Mouse (Mus musculus) frontal cortex, adult 2 months (tissue): ENCODE measurements at regions not wholly inside any gene's neighbourhood (a gene's known extent, or its start where the extent isn't known, plus 50 kb on each side); places are given as distances from the start of the nearest gene placed in this dataset.

Experiments
- DNase-seq, 2 experiments: peaks; one replicate each; pipeline ENCODE4 v3.0.0; 2022; ENCODE audit warnings: low spot score in 1 of 2; ENCODE audit errors: extremely low spot score in 1 of 2

DNA sequence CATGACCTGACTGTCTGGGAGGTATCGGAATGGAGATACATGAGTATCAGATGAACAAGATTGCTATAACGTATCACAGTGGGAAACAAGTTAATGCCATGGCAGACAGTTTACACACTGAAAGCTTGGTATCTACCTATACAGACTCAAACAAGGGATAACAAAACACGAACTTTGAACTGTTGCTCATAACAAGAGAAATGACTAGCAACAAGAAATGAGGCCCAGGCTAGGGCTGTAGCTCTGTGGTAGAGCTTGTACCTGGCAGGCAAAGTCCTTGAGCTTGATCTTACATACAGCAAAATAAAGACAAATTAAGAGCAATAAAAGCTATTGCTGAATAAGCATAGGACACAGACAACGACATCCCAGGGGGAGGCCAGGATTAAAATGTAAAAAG lies 172.4 kb upstream of the Pln start:
- DNase-seq: no peak

DNA sequence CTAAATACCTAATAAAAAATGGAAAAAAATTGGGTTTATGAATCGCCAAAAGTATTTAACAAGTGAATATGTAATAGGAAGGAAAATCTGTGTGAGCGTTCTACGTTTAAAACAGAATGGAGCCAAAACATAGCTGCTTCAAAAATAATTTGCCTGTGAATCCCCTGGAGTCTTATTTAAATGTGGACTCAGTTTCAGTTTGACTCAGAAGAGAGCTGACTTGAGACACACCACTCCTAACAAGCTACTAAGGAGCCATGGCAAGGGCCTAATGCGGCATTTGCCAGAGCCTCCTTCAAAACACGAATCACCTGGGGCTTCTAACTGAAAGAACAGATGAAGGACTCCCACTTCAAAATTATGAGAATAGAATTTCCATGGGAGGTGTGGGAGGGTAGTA lies 169.7 kb upstream of the Pln start:
- no peak for DNase-seq

DNA sequence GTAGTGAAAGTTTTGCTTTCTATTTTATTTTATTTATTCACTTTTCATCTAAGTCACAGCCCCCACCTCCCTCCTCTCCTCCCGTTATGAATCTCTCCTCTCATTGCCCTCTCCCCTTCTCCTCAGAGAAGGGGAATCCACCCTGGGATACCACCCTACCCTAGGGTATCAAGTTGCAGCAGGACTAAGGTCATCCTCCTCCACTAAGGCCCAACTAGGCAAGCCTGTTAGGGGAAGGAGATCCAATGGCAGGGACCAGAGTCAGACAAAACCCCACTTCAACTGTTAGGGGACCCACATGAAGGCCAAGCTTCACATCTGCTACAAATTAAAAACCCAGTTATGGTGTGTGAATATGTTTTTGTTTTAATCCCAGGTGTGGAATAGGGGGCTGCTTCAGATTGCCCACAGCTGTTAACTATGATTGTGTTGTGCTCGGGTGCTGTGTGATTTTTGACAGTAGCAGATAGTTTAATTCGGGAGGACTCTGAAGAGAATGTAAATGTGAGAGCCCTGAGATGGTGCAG lies 163.4 kb upstream of the Pln start:
- DNase-seq: no peak

DNA sequence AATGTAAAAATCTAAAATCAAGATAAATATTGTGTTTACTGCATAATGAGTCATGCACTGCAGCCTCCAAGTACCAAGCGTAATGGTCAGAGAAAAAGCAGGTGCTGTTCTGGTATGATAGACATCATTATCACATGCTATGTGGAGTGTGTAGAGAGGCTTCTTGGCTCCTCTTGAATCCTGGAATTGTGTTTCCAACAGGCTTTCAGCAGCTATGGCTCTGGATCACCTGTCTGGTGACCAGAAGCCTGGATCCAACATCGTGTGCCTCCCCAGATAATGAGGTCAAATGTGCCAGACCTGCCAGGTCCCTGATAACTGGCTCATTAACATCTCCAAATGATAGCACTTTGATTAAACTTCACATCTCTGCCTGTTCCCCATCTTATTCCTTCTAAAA lies 161.5 kb upstream of the Pln start:
- no peak for DNase-seq

DNA sequence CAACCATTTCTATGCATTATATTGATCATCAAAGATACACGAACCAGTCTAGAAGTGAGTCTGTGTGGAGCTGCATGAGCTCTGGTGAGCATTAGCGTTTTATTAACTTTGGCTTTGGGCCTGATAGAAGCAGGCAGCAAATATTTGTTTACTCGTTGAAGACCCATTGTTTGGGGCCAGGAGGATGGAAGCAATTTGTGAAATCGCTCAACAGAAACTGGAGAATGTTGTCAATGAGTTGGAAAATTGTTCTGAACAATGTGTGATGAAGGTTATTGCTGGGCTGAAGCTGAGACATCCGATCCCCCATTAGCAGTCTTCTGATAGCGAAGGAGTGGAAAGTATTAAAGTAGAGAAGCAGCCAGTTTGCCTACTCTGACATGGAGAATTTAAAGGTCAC lies 158.9 kb upstream of the Pln start:
- DNase-seq: no peak

DNA sequence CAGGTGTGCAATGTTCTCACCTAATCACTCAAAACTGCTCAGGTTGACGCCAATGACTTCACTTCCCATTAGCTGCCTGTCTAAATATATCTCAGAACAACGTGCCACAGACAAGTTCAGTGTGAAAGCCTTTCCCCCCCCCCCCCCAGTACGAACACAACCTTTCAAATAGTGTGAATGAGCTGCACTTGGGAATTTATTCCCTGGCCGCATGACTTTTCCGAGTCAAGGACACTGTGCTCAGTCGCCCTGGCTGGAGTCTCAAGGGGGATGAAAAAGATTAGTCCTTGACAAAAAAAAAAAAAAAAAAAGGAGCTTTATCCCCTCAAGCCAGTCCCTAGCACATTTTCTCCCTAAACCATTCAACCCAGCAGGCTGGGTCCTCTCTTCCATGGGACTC lies 158.4 kb upstream of the Pln start:
- DNase-seq: no peak

DNA sequence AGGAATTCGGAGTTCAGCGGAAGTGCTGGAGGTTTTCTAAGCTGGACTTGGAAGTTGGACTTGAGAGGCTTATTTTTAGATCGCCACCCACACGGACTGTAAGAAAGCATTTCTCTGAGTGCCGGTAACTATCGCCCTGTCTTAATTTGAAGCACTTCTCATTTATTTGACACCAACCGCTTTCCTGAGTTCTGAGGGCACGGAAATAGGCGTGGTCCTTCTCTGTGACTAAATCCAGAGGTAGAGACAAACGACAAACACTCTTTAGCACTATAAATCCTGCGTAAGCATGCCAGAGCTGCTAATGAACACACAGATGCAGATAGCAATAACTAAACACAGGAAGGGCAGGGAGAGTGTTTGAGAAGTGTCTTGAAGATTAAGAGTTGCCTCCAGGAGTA lies 156.7 kb upstream of the Pln start:
- peak; percentile 40 to 42 for DNase-seq

DNA sequence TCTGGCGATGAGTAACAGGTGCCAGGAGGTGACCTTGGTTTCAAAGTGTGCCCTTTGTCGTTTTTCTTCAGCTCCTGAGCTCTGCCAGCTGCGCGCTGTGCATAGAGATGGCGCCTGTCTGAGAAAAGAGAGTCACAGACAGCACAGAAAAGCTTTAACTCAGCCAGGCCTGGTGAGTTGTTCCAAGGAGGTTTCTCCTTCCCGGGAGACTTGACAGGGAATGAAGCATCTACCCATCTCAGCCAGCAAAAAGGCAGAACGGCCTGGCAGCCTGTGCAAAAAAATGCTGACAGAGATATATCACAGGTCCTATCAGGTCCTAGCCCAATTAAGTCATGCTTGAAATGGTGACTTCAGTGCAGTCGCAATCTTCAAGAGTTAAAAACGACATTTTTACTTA lies 156.1 kb upstream of the Pln start:
- no peak for DNase-seq

DNA sequence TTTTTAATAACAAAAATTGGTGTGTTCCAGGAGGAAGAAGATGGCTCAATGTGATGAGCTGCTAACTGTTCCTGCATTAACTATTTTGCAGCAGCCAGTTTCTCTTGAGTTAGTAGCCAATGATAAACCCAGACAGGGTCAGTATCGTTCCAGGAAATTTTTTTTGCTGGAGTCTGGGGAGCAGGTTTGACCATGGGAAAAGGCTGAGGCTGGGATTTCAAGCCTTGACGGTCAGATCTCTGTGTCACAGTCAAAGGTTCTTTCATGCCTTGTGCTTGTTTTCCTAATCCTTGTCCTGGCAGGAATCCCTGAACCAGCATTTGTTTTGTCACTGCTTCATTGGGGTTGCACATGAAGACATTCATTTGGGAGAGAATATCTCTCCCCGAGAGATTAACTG lies 129.0 kb upstream of the Pln start:
- no peak for DNase-seq

DNA sequence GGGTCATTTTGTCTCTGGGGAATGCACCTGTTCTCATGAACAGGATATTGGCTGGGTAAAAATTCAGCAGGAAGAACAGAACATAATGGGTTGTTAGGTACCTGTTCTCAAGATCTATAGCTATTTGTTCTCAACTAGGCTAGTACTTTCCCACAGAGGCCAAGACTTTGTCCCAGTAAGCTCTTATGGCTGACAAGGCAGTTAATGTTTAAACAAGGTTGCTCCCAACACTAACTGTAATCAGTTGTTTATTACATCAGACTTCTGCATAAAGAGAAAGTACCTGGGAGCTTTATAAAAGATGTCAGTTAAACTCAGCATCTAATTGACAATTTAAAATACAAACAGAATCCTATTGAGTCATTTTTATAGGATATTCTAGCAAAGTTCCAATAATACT lies 127.6 kb upstream of the Pln start:
- DNase-seq: no peak
